Mouse (Mus musculus): ENCODE results near the gene Cldn7. TPM values are rescaled to one million over a fixed set of nuclear protein-coding genes. Genes with fewer than 3 reads are reported as not detected.

Gene Cldn7
- polyA plus RNA-seq, 2 experiments from 2014 or later, result not detected

DNA sequence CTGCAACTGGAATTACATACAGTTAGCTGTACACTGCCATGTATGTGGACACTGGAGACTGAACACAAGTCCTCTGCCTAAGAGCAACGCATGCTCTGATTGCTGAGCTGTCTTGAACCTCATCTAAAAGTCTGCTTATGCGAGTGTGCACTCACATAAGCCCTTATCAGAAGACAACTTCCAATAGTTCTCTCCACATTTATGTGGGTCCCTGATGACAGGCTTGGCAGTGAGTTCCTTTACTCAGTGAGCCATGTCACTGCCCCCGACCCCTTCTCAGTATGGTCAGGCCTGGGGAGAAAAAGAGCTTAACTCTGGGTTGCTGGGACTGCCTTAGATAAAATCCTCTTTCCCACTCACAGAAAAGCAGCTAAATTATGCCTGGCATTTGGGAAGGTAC, 52.1 kb downstream of the Cldn7 start, which contains the start of gene Dlg4:
Gene Dlg4 (plus strand): TSS at position 274 of the 400 bp plus-strand sequence.
- no peak for ATAC-seq

DNA sequence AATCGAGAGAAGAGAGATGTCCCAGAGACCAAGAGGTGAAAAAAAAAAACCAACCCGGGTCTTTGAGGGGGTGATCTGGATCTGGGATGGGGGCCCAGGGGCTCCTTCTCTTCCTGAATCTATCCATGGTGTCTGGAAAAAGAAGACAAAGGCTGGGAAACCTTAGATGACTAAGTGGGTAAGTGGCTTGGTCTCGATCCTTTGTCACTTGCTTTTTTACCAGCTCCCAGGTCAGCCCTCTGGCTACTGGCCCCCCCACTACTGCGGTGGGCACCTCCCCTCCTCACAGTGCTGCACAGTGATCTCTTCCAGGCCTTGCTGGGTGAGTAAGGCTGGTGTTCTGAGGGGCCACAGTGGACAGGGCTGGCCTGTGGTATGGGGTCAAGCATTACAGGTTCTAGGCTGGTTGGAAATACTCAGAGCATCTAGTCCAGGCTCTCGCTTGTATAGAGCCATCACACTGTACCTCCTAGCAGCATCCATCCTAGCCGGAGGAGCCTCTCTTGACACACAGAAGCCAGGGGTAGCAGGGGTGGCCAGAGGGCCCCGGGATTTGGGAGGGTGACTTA, 52.7 kb downstream of the Cldn7 start:
- no peak for ATAC-seq

Other genes starting within 250 kb of the Cldn7 start
- 10 to 100 TPM; 25.6 to 36.0 TPM for gene Polr2a, start 206.1 kb upstream of the Cldn7 start, polyA plus RNA-seq (2017; shearing (Covaris generic))
- gene Slc35g3, start 202.8 kb upstream of the Cldn7 start, polyA plus RNA-seq (2017; shearing (Covaris generic)), result not detected
- 10 to 100 TPM; 11.2 to 11.8 TPM for gene Zbtb4, start 198.9 kb upstream of the Cldn7 start, polyA plus RNA-seq (2017; shearing (Covaris generic))
- 1 to 10 TPM; 2.9 to 4.5 TPM for gene Chrnb1, start 168.8 kb upstream of the Cldn7 start, polyA plus RNA-seq (2017; shearing (Covaris generic))
- not detected for gene Fgf11, start 162.9 kb upstream of the Cldn7 start, polyA plus RNA-seq (2017; shearing (Covaris generic))
- gene Tmem102, start 159.2 kb upstream of the Cldn7 start, polyA plus RNA-seq (2017; shearing (Covaris generic)), result not detected
- gene Gm39566, start 149.5 kb upstream of the Cldn7 start, polyA plus RNA-seq (2017; shearing (Covaris generic)), result not detected
- gene Spem2, start 146.3 kb upstream of the Cldn7 start, polyA plus RNA-seq (2017; shearing (Covaris generic)), result not detected
- gene Spem1, start 142.6 kb upstream of the Cldn7 start, polyA plus RNA-seq (2017; shearing (Covaris generic)), result under 1 TPM in 1 of 2 experiments, not detected in 1; 0.42 TPM
- gene Nlgn2, start 127.0 kb upstream of the Cldn7 start, polyA plus RNA-seq (2017; shearing (Covaris generic)), result 1 to 10 TPM; 1.1 to 1.2 TPM
- 100 to 1,000 TPM in 1 of 2 experiments, 10 to 100 TPM in 1; 93.2 to 114 TPM for gene Tmem256, start 126.3 kb upstream of the Cldn7 start, polyA plus RNA-seq (2017; shearing (Covaris generic))
- gene Plscr3, start 118.4 kb upstream of the Cldn7 start, polyA plus RNA-seq (2017; shearing (Covaris generic)), result 10 to 100 TPM; 22.4 to 33.5 TPM
- not detected for gene Tnk1, start 106.0 kb upstream of the Cldn7 start, polyA plus RNA-seq (2017; shearing (Covaris generic))
- gene Tmem95, start 86.8 kb upstream of the Cldn7 start, polyA plus RNA-seq (2017; shearing (Covaris generic)), result not detected
- 1 to 10 TPM in 1 of 2 experiments, not detected in 1; 1.1 TPM for gene Kctd11, start 83.4 kb upstream of the Cldn7 start, polyA plus RNA-seq (2017; shearing (Covaris generic))
- gene Acap1, start 69.2 kb upstream of the Cldn7 start, polyA plus RNA-seq (2017; shearing (Covaris generic)), result 100 to 1,000 TPM; 256 to 383 TPM
- 1 to 10 TPM; 1.6 to 2.0 TPM for gene 2810408A11Rik, start 63.8 kb upstream of the Cldn7 start, polyA plus RNA-seq (2017; shearing (Covaris generic))
- gene Neurl4, start 63.7 kb upstream of the Cldn7 start, polyA plus RNA-seq (2017; shearing (Covaris generic)), result 1 to 10 TPM; 8.3 to 9.1 TPM
- gene Gps2, start 50.9 kb upstream of the Cldn7 start, polyA plus RNA-seq (2017; shearing (Covaris generic)), result 100 to 1,000 TPM; 120 to 134 TPM
- 1,000 to 10,000 TPM; 1,067 to 1,377 TPM for gene Eif5a, start 42.8 kb upstream of the Cldn7 start, polyA plus RNA-seq (2017; shearing (Covaris generic))
- gene Ybx2, start 29.0 kb upstream of the Cldn7 start, polyA plus RNA-seq (2017; shearing (Covaris generic)), result not detected
- gene Slc2a4, start 16.6 kb upstream of the Cldn7 start, polyA plus RNA-seq (2017; shearing (Covaris generic)), result not detected
- gene Ctdnep1, start 16.4 kb downstream of the Cldn7 start, polyA plus RNA-seq (2017; shearing (Covaris generic)), result 10 to 100 TPM; 21.1 to 25.4 TPM
- gene Elp5, start 17.7 kb downstream of the Cldn7 start, polyA plus RNA-seq (2017; shearing (Covaris generic)), result 10 to 100 TPM; 69.7 to 79.3 TPM
- gene Gabarap, start 26.4 kb downstream of the Cldn7 start, polyA plus RNA-seq (2017; shearing (Covaris generic)), result 100 to 1,000 TPM; 282 to 355 TPM
- 10 to 100 TPM; 41.3 to 43.5 TPM for gene Phf23, start 31.0 kb downstream of the Cldn7 start, polyA plus RNA-seq (2017; shearing (Covaris generic))
- gene Dvl2, start 35.8 kb downstream of the Cldn7 start, polyA plus RNA-seq (2017; shearing (Covaris generic)), result 1 to 10 TPM; 4.0 to 4.6 TPM
- gene Acadvl, start 50.6 kb downstream of the Cldn7 start, polyA plus RNA-seq (2017; shearing (Covaris generic)), result 100 to 1,000 TPM; 124 to 181 TPM
- gene Dlg4, start 52.2 kb downstream of the Cldn7 start, polyA plus RNA-seq (2017; shearing (Covaris generic)), result 10 to 100 TPM in 1 of 2 experiments, 1 to 10 TPM in 1; 9.4 to 17.1 TPM
- not detected for gene Asgr1, start 89.3 kb downstream of the Cldn7 start, polyA plus RNA-seq (2017; shearing (Covaris generic))
- not detected for gene Asgr2, start 127.9 kb downstream of the Cldn7 start, polyA plus RNA-seq (2017; shearing (Covaris generic))
- gene Mgl2, start 165.6 kb downstream of the Cldn7 start, polyA plus RNA-seq (2017; shearing (Covaris generic)), result not detected
- gene Clec10a, start 191.4 kb downstream of the Cldn7 start, polyA plus RNA-seq (2017; shearing (Covaris generic)), result not detected
- not detected for gene Slc16a11, start 248.0 kb downstream of the Cldn7 start, polyA plus RNA-seq (2017; shearing (Covaris generic))

Data from CD4-positive, CD25-positive, alpha-beta regulatory T cell, adult 4 months (primary cell).